Mouse (Mus musculus): ENCODE measurements around the gene B4galnt3.

DNA sequence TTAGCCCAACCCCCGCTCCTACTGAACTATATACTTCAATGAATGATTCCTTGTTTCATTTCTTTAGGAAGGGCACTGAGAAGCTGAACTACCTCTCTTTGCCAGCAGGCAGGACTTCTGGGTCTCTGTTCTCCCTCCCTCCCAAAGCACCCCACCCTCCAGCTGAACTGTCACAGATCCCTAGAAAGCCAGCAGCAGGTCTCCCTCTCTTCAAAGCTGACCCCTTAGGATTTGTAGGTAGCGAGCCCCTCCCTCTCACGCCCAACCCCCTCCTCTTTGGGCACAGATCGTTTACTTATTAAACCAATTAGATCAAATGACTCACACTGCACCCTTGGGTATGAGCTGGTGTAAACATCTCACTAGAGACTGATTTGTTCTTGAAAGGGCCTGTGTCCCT is 39.7 kb downstream of the B4galnt3 start:
- no peak for TF ChIP-seq POLR2A (IDR thresholded peaks at IDR 0.05; ENCODE audit: insufficient read depth, low read length)
- no peak for TF ChIP-seq CTCF (IDR thresholded peaks at IDR 0.05; ENCODE audit: low read depth, low read length)

Data from ES-Bruce4 (cell line).